Mouse (Mus musculus) forebrain, embryonic 13.5 days (tissue): ENCODE data around the gene Tnfsf13. TPM values are rescaled to one million over a fixed set of nuclear protein-coding genes. Genes with fewer than 3 reads are reported as not detected.
"Not testable (repeated sequence)": the region's sequence is repeated elsewhere in the genome, so short reads cannot be mapped to it uniquely, and the experiment has no call there.

Source experiments
- ATAC-seq: fragments of 200-750 bp; cut with Nextera tagmentation; 2 replicates; pipeline ENCODE4 v1.8.0; 2017
- H3K27ac ChIP-seq: fragments of 300-500 bp; sonication (generic); 2 replicates; pipeline ENCODE4 v1.5.1; 2015; ENCODE audit warnings: inconsistent platforms, mild to moderate bottlenecking, moderate library complexity
- H3K27me3 ChIP-seq: fragments of 300-500 bp; sonication (generic); 2 replicates; pipeline ENCODE4 v1.6.1; 2015; ENCODE audit warnings: mild to moderate bottlenecking, inconsistent platforms
- H3K36me3 ChIP-seq: fragments of 300-500 bp; sonication (generic); 2 replicates; pipeline ENCODE4 v1.6.1; 2015; ENCODE audit warnings: mild to moderate bottlenecking, inconsistent platforms; ENCODE audit not compliant: poor library complexity, severe bottlenecking
- H3K4me1 ChIP-seq: fragments of 300-500 bp; sonication (generic); 2 replicates; pipeline ENCODE4 v1.6.1; 2015; ENCODE audit warnings: inconsistent platforms
- H3K4me2 ChIP-seq: fragments of 300-500 bp; sonication (generic); 2 replicates; pipeline ENCODE4 v1.6.1; 2015; ENCODE audit warnings: inconsistent platforms, mild to moderate bottlenecking, moderate library complexity
- H3K4me3 ChIP-seq: fragments of 300-500 bp; sonication (generic); 2 replicates; pipeline ENCODE4 v1.5.1; 2015; ENCODE audit warnings: mild to moderate bottlenecking, inconsistent platforms
- H3K9ac ChIP-seq: fragments of 300-500 bp; sonication (generic); 2 replicates; pipeline ENCODE4 v1.6.1; 2015; ENCODE audit warnings: mild to moderate bottlenecking, inconsistent platforms
- H3K9me3 ChIP-seq: fragments of 300-500 bp; sonication (generic); replicated peaks from 2 replicates; pipeline ENCODE4 v1.6.1; 2016; ENCODE audit warnings: inconsistent platforms
- WGBS: fragments of 180-500 bp; shearing (Covaris S2); methylation state at CpG from one replicate; pipeline ENCODE4 v1.1.7; 2015; 5-methylcytosine and 5-hydroxymethylcytosine counted together
- polyA plus RNA-seq: library from polyadenylated mRNA; unstranded; fragments of >200 nt; fragmentation: Nextera tagmentation; extraction: Ambion mirVana; gene quantifications from 2 replicates; pipeline ENCODE4 v1.2.1, GENCODE M21; 2015

Tnfsf13 gene
- polyA plus RNA-seq, 1 experiment from 2014 or later: 0.43 TPM

- H3K4me2 ChIP-seq, H3K36me3 ChIP-seq, H3K27me3 ChIP-seq, ATAC-seq, H3K4me3 ChIP-seq, H3K4me1 ChIP-seq, H3K27ac ChIP-seq, H3K9ac ChIP-seq, H3K9me3 ChIP-seq: not testable (repeated sequence)
- 95% methylated on average over 10 of the region's 10 CpGs for WGBS
Observed at GRCm38 (mm10) chr11:69702886-69703285, 17.3 kb upstream of the Tnfsf13 start.

GRCm38 (mm10) chr11:69699595-69699994, 14.0 kb upstream of the Tnfsf13 start:
- Histone ChIP-seq H3K9me3 (no peaks in the 10 kb centered on the region), H3K27me3 (0 out of 2 replicates have a peak, but pooled peaks cover 7% of the 10 kb centered on the region), H3K4me3 (no peak overlapping the region), H3K27ac (no peak overlapping the region), H3K4me1 (peaks cover 12% of the 10 kb centered on the region), H3K4me2 (no peak overlapping the region), H3K36me3 (no peaks in the 10 kb centered on the region), H3K9ac (no peak overlapping the region)
- 85% methylated on average over 1 of the region's 1 CpGs for WGBS
- no peak for ATAC-seq

- H3K9ac ChIP-seq: no peak overlapping the region
- H3K4me2 ChIP-seq: no peak overlapping the region
- no peak overlapping the region for H3K27ac ChIP-seq
- 0 out of 2 replicates have a peak, but pooled peaks cover 7% of the 10 kb centered on the region for H3K27me3 ChIP-seq
- H3K4me1 ChIP-seq: peaks cover 12% of the 10 kb centered on the region
- no peak for ATAC-seq
- H3K36me3 ChIP-seq: no peaks in the 10 kb centered on the region
- 71% methylated on average over 5 of the region's 5 CpGs for WGBS
- no peak overlapping the region for H3K4me3 ChIP-seq
- no peaks in the 10 kb centered on the region for H3K9me3 ChIP-seq
Observed at GRCm38 (mm10) chr11:69698574-69698973, 13.0 kb upstream of the Tnfsf13 start.

DNA sequence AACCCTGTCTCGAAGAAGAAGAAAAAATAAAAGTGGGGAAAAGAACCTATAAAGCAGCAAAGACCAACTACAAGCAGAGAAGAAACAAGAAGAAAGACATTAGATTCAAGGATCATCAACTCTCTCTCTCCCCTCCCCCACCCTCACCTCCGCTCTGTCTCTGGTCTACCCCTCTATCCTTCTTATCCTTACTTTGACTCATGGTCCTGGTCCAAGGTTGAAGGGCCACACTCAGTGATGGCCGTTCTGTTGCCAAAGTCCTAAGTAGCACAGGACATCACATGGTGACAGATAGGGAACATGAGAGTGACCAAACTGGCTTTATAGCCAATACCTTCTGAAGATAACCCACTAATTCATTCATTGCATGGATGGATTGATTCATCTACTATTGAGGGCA, 11.8 kb upstream of the Tnfsf13 start:
- 88% methylated on average over 3 of the region's 3 CpGs for WGBS
- ATAC-seq: no peak
- Histone ChIP-seq H3K36me3 (no peaks in the 10 kb centered on the region), H3K9ac (no peak overlapping the region), H3K4me3 (no peak overlapping the region), H3K27ac (no peak overlapping the region), H3K27me3 (0 out of 2 replicates have a peak, but pooled peaks cover 7% of the 10 kb centered on the region), H3K9me3 (no peaks in the 10 kb centered on the region), H3K4me1 (peaks cover 12% of the 10 kb centered on the region), H3K4me2 (no peak overlapping the region)

GRCm38 (mm10) chr11:69695361-69696181, 10.0 kb upstream of the Tnfsf13 start, which contains the start of the genes Tnfsf12 and Tnfsfm13:
Gene Tnfsf12, minus strand, starts transcription at chr11:69695849.
Gene Tnfsfm13, minus strand, starts transcription at chr11:69696098.
- Histone ChIP-seq H3K9ac (peak within 1 kb of the TSS; percentile 78), H3K9me3 (no peaks in the 10 kb centered on the region), H3K4me2 (peak within 1 kb of the TSS; percentile 92), H3K4me3 (peak within 1 kb of the TSS; percentile 47), H3K27ac (peak within 1 kb of the TSS; percentile 51; the same call in 1 of the 2 replicates), H3K36me3 (no peaks in the 10 kb centered on the region), H3K27me3 (0 out of 2 replicates have a peak, but pooled peaks cover 7% of the 10 kb centered on the region), H3K4me1 (peaks cover 12% of the 10 kb centered on the region)
- 2% methylated on average over 38 of the region's 41 CpGs for WGBS
- no peak for ATAC-seq

DNA sequence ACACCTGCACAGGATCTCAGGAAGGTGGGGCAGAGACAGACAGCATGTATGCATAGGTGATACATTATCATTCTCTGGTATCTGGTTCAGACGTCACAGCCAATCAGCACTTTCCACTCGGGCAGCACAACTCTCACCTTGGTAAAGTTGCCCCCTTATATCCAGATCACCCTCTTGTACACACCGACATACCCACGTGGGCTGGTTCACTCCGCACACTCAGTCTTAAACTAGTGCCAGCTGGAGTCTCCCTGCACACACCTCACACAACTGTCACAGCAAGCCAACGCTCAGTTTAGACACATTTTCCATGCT, 9.4 kb upstream of the Tnfsf13 start:
- Histone ChIP-seq H3K27me3 (0 out of 2 replicates have a peak, but pooled peaks cover 7% of the 10 kb centered on the region), H3K4me2 (peak overlapping the region; percentile 92), H3K9me3 (no peaks in the 10 kb centered on the region), H3K27ac (no peak overlapping the region), H3K4me1 (peaks cover 12% of the 10 kb centered on the region), H3K4me3 (peak overlapping the region; percentile 47; the same call in 1 of the 2 replicates), H3K9ac (peak overlapping the region; percentile 78), H3K36me3 (no peaks in the 10 kb centered on the region)
- ATAC-seq: no peak
- WGBS: 25% methylated on average over 6 of the region's 6 CpGs

DNA sequence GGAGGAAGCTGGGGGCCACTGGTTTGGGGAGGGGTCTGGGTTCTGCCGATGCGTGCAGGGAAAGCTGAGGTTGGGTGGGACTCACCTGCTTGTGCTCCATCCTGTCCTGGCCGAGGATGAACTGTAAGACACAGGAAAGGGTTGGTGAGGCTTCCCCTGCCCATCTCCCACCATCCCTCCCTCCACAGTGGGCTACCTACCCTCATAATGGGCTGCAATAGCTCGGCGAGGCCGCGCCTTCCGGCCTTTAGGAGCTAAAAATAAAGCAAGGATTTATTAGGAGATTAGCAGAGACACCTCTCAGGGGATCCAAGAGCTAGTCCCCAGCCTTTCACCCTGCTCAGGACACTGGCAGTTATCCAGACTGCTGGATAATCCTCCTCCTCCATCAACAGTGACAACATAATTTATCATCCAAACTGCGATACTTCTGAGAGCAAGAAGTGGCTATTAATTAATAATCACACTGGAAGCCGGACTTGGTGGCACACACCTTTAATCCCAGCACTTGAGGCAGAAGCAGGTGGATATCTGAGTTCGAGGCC, 7.9 kb upstream of the Tnfsf13 start:
- H3K4me3 ChIP-seq: no peak overlapping the region
- H3K4me1 ChIP-seq: peaks cover 12% of the 10 kb centered on the region
- H3K9me3 ChIP-seq: no peaks in the 10 kb centered on the region
- H3K36me3 ChIP-seq: no peaks in the 10 kb centered on the region
- H3K4me2 ChIP-seq: no peak overlapping the region
- 55% methylated on average over 11 of the region's 11 CpGs for WGBS
- no peak overlapping the region for H3K9ac ChIP-seq
- H3K27ac ChIP-seq: no peak overlapping the region
- H3K27me3 ChIP-seq: 0 out of 2 replicates have a peak, but pooled peaks cover 7% of the 10 kb centered on the region
- ATAC-seq: no peak

DNA sequence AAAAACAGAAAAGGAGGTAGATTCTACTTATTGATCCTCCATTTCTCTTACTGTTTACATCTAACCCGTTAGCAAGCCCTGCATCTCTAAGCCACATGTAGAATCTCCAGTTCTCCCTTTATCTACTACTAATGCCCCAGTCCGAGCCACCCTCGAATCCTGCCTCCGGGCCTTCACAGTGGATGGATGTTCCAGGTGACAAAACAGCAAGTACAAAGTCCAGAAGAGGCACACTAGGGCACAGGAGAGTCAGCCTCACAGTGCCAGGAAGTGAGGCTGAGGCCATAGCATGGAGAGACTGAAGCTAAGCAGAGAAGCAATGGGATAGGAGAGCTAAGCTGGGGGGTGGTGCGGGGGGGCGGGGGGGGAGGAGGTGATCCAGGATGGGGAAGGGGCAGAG, 7.3 kb upstream of the Tnfsf13 start:
- H3K4me3 ChIP-seq: no peak overlapping the region
- WGBS: 90% methylated on average over 6 of the region's 6 CpGs
- H3K27me3 ChIP-seq: 0 out of 2 replicates have a peak, but pooled peaks cover 7% of the 10 kb centered on the region
- ATAC-seq: no peak
- H3K36me3 ChIP-seq: no peaks in the 10 kb centered on the region
- H3K4me1 ChIP-seq: peaks cover 12% of the 10 kb centered on the region
- no peak overlapping the region for H3K4me2 ChIP-seq
- H3K9ac ChIP-seq: no peak overlapping the region
- H3K27ac ChIP-seq: no peak overlapping the region
- H3K9me3 ChIP-seq: no peaks in the 10 kb centered on the region

DNA sequence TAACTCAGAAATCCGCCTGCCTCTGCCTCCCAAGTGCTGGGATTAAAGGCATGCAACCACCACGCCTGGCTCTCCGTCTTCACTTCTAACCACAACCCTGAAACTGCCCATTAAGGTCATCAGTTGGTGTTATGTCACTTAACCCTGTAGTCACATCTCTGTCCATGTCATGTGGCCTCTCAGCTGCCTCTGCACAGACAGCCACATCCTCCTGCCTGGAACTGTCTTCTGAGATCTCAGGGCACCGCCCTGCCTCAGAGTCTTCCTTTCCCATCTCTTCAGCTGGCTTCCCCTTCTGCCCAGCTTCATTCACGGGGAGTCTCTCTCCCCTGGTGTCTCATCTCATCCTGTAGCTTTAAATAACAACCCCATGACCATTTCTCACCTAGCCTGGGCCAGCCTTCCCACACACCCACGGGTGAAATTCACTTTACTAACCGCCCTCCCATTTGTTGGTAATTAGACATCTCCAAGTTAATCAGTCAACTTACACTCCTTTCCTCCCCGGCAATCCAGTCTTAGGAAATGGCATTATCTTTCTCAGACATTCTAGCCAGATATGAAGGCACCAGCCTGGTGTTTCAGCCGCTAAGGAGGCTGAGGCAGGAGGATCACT, 6.7 kb upstream of the Tnfsf13 start:
- WGBS: 85% methylated on average over 9 of the region's 9 CpGs
- no peak for ATAC-seq
- H3K4me1 ChIP-seq: peaks cover 12% of the 10 kb centered on the region

GRCm38 (mm10) chr11:69689891-69690290, 4.3 kb upstream of the Tnfsf13 start:
- H3K36me3 ChIP-seq: no peaks in the 10 kb centered on the region
- no peak for ATAC-seq
- H3K27me3 ChIP-seq: 0 out of 2 replicates have a peak, but pooled peaks cover 1% of the 10 kb centered on the region
- H3K4me3 ChIP-seq: no peak overlapping the region
- H3K4me1 ChIP-seq: peaks cover 17% of the 10 kb centered on the region
- H3K4me2 ChIP-seq: no peak overlapping the region
- WGBS: 92% methylated on average over 1 of the region's 1 CpGs
- H3K9me3 ChIP-seq: no peaks in the 10 kb centered on the region
- H3K9ac ChIP-seq: no peak overlapping the region
- no peak overlapping the region for H3K27ac ChIP-seq

More for the DNA sequence above, 6.7 kb upstream of the Tnfsf13 start:
- Histone ChIP-seq H3K9me3 (no peaks in the 10 kb centered on the region), H3K36me3 (no peaks in the 10 kb centered on the region), H3K27ac (no peak overlapping the region), H3K27me3 (0 out of 2 replicates have a peak, but pooled peaks cover 7% of the 10 kb centered on the region), H3K9ac (no peak overlapping the region), H3K4me2 (no peak overlapping the region), H3K4me3 (no peak overlapping the region)

GRCm38 (mm10) chr11:69687061-69687460, 1.5 kb upstream of the Tnfsf13 start:
- H3K9me3 ChIP-seq: no peaks in the 10 kb centered on the region
- peaks cover 29% of the 10 kb centered on the region for H3K4me1 ChIP-seq
- no peaks in the 10 kb centered on the region for H3K36me3 ChIP-seq
- no peak overlapping the region for H3K4me3 ChIP-seq
- no peak for ATAC-seq
- H3K9ac ChIP-seq: peak overlapping the region; percentile 45; the same call in 1 of the 2 replicates
- WGBS: 62% methylated on average over 5 of the region's 5 CpGs
- no peaks in the 10 kb centered on the region for H3K27me3 ChIP-seq
- no peak overlapping the region for H3K27ac ChIP-seq
- no peak overlapping the region for H3K4me2 ChIP-seq

DNA sequence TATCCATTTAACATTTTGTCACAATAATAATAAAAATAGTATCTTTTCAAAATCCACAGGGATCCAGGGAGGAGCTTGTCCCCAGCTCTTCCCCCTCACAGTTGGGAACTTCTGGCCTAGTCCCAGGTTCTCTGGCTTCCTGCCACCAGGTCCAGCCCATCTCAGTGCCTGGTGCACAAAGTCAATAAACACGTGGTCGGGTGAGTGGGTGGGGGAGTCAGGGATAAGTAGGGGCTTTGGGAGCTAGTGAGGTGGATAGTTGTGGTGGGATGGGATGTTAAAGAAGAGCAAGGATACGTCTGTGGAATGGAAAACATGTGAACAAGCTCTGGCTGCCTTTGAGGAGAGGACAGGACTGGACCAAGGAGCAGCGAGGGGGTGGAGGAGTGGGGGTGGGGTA, 793 bp upstream of the Tnfsf13 start:
- no peak overlapping the region; the same call in 1 of the 2 replicates for H3K9ac ChIP-seq
- ATAC-seq: no peak
- no peak overlapping the region for H3K4me2 ChIP-seq
- H3K4me1 ChIP-seq: peaks cover 30% of the 10 kb centered on the region
- no peak overlapping the region; the same call in 1 of the 2 replicates for H3K27ac ChIP-seq
- no peaks in the 10 kb centered on the region for H3K27me3 ChIP-seq
- no peaks in the 10 kb centered on the region for H3K36me3 ChIP-seq
- no peaks in the 10 kb centered on the region for H3K9me3 ChIP-seq
- WGBS: 19% methylated on average over 4 of the region's 4 CpGs
- H3K4me3 ChIP-seq: no peak overlapping the region
